Mouse (Mus musculus) thymus, adult 2 months (tissue): Measurements from ENCODE around the gene Thegl.
"Not testable (repeated sequence)": the region's sequence is repeated elsewhere in the genome, so short reads cannot be mapped to it uniquely, and the experiment has no call there.

Experiments used
- CTCF ChIP-seq: fragments of 200-500 bp; IDR thresholded peaks from 2 replicates; pipeline ENCODE4 v1.5.1; 2012; ENCODE audit warnings: mild to moderate bottlenecking, control low read depth, low read length, moderate library complexity, borderline replicate concordance; ENCODE audit not compliant: control insufficient read depth, poor library complexity, insufficient read depth; ENCODE audit errors: extremely low read depth
- POLR2A ChIP-seq: fragments of 200-500 bp; IDR thresholded peaks from 2 replicates; pipeline ENCODE4 v1.6.1; 2012; ENCODE audit warnings: mild to moderate bottlenecking, low read length, control low read depth, moderate library complexity; ENCODE audit not compliant: control insufficient read depth, poor library complexity, insufficient read depth; ENCODE audit errors: extremely low read depth

DNA sequence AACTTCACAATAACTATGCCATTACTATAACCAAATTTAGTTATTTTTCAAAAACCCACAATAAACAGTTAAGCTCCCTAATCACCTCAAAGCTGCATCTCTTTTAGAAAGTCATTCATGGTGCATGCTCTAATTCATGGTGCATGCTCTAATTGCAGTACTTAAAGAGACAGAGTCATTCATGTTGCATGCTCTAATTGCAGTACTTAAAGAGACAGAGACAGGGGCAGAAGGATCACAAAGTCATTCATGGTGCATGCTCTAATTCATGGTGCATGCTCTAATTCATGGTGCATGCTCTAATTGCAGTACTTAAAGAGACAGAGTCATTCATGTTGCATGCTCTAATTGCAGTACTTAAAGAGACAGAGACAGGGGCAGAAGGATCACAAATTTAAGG lies 19.3 kb downstream of the Thegl start:
- TF ChIP-seq CTCF, POLR2A: not testable (repeated sequence)
